Mouse (Mus musculus): ENCODE data around the gene 4930544D05Rik.
A peak's percentile ranks its signal among the peaks of the same experiment; 100 is the strongest.

Gene 4930544D05Rik

GRCm38 (mm10) chr11:70644564-70645103 lies 29.0 kb downstream of the 4930544D05Rik start:
- no peak for DNase-seq

GRCm38 (mm10) chr11:70645461-70646258 lies 30.0 kb downstream of the 4930544D05Rik start:
- no peak for DNase-seq

GRCm38 (mm10) chr11:70646259-70646555 lies 30.6 kb downstream of the 4930544D05Rik start:
- DNase-seq: peak; percentile 52 to 61

- peak; percentile 98 for DNase-seq
Observed at GRCm38 (mm10) chr11:70646691-70647650, 31.3 kb downstream of the 4930544D05Rik start, which contains the start of the genes Rnf167 and Slc25a11. Gene Rnf167 (plus strand): TSS chr11:70647235. Gene Slc25a11 (minus strand): TSS chr11:70647479.

- peak in 1 of 2 experiments; percentile 41 for DNase-seq
Observed at GRCm38 (mm10) chr11:70647716-70648420, 32.2 kb downstream of the 4930544D05Rik start.

GRCm38 (mm10) chr11:70648512-70648911 lies 32.9 kb downstream of the 4930544D05Rik start:
- no peak for DNase-seq

GRCm38 (mm10) chr11:70649185-70649734 lies 33.6 kb downstream of the 4930544D05Rik start:
- DNase-seq: no peak

GRCm38 (mm10) chr11:70650322-70651175 lies 34.9 kb downstream of the 4930544D05Rik start:
- no peak for DNase-seq

- no peak for DNase-seq
Observed at GRCm38 (mm10) chr11:70651391-70651790, 35.7 kb downstream of the 4930544D05Rik start.

- no peak for DNase-seq
Observed at GRCm38 (mm10) chr11:70652029-70652883, 36.6 kb downstream of the 4930544D05Rik start.

- DNase-seq: no peak
Observed at GRCm38 (mm10) chr11:70652884-70653344, 37.3 kb downstream of the 4930544D05Rik start.

GRCm38 (mm10) chr11:70653345-70654197 lies 37.9 kb downstream of the 4930544D05Rik start:
- DNase-seq: peak in 1 of 2 experiments; percentile 58

GRCm38 (mm10) chr11:70654198-70654922 lies 38.7 kb downstream of the 4930544D05Rik start, which contains the start of gene Pfn1:
Gene Pfn1 (minus strand): TSS chr11:70654644.
- DNase-seq: peak; percentile 59 to 62

- DNase-seq: peak; percentile 72 to 73
Observed at GRCm38 (mm10) chr11:70654923-70655570, 39.4 kb downstream of the 4930544D05Rik start.

- DNase-seq: peak in 1 of 2 experiments; percentile 50
Observed at GRCm38 (mm10) chr11:70655571-70656455, 40.2 kb downstream of the 4930544D05Rik start.

- peak in 1 of 2 experiments; percentile 55 for DNase-seq
Observed at GRCm38 (mm10) chr11:70656456-70656927, 40.8 kb downstream of the 4930544D05Rik start.

Measured in kidney, adult 8-10 months (tissue).